Mouse (Mus musculus): ENCODE results near the gene Chic1. TPM values are rescaled to one million over a fixed set of nuclear protein-coding genes. Genes with fewer than 3 reads are reported as not detected.

Chic1 gene
- total RNA-seq (2022), result 10 to 100 TPM; 18.3 to 24.2 (median 23.2) TPM

- DNase-seq (ENCODE audit: low spot score in 2 of 2), result peak; percentile 74 to 81
Observed at GRCm38 (mm10) chrX:103356287-103356686, at the start of gene Chic1. TSS of gene Chic1 (plus strand) at chrX:103356476.

DNA sequence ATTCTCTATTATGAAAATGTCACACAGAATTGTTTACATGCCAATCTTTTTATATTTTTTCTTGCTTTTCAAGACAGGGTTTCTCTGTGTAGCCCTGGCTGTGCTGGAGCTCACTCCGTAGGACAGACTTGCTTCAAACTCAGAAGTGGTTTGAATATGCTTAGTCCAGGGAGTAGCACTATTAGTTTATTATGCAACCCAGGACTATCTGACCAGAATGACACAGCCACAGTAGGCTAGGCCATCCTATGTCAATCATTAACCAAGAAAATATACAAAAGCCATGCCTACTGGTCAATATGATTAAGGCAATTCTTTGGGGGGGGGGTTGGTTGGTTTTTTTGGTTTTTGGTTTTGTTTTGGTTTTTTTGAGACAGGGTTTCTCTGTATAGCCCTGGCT is 48.0 kb upstream of the Chic1 start:
- DNase-seq (ENCODE audit: low spot score in 2 of 2), result no peak

DNA sequence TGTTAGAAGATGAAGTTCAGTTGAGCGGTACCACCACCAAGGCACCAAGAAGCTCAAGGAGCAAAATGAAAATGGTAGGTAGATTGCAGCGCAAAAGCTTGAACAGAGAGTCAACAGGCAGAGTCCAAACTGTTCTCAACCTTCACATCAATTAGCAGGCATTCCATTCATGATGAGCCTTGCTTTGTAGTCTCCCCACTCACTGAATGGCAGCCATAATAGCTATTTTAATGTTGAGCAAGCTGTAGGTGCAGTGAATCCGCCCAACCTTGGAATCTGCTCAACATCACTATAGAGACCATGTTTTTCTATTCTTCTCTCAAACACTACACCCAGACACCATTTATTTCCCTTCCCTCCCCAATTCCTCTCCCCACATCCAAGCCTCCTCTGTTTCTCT is 44.6 kb upstream of the Chic1 start:
- no peak for DNase-seq (ENCODE audit: low spot score in 2 of 2)

DNA sequence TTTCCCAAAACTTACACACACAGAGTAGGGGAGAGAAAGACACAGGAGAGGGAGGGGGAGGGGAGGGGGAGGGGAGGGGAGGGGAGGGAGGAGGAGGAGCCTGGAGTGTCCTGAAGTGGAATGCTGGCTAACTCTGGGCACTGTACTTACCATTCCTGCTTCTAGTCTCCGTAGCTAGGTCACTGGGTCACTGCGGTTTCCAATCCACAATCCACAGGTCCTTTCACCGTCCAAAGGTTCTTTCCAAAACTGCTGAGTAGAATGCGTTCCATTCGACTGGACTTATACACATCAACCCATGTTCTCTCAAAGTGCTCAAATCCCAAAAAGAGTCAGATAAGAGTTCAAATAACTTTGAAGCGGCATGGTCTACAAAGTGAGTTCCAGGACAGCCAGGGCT is 42.1 kb upstream of the Chic1 start:
- no peak for DNase-seq (ENCODE audit: low spot score in 2 of 2)

DNA sequence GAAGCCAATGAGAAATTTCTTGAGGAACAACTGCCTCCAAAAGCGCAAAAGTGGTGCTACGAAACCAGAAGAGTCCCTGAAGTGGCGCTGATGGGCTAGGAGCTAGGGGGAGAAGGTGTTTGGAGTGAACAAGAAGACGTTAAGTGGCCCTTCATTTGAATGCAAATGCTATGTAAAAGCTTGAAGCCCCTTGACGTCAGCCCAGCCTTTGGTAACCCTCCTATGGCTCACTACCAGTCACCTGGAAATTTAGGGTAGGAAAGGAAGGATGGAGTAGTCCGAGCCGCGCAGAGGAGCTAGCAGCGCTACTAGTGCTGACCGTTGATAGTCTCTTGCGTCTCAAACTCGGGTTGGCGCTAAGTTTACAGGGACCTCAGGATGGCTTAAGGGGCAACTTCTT is 35.1 kb upstream of the Chic1 start, which contains the start of gene Cdx4:
Gene Cdx4 (plus strand): TSS at position 253 of the 400 bp plus-strand sequence.
- DNase-seq (ENCODE audit: low spot score in 2 of 2), result no peak

GRCm38 (mm10) chrX:103325900-103326299 is 30.4 kb upstream of the Chic1 start:
- no peak for DNase-seq (ENCODE audit: low spot score in 2 of 2)

DNA sequence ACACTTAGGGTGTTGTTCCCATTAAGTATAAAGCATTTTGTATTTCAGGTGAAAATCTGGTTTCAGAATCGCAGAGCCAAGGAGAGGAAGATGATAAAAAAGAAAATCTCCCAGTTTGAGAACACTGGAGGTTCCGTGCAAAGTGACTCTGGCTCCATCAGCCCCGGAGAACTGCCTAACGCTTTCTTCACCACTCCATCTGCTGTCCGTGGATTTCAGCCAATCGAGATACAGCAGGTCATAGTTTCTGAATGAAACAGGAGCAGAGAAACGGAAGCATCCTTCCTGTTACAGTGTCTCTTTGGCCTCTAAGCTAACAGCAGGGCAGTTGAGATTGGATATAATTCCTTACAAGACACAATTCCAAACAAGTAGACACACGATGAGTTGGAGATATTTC is 26.9 kb upstream of the Chic1 start:
- DNase-seq (ENCODE audit: low spot score in 2 of 2), result no peak

- DNase-seq (ENCODE audit: low spot score in 2 of 2), result no peak
Observed at GRCm38 (mm10) chrX:103331125-103331858, 25.0 kb upstream of the Chic1 start.

GRCm38 (mm10) chrX:103341369-103342113 is 14.7 kb upstream of the Chic1 start:
- DNase-seq (ENCODE audit: low spot score in 2 of 2), result no peak

- no peak for DNase-seq (ENCODE audit: low spot score in 2 of 2)
Observed at GRCm38 (mm10) chrX:103355784-103356183, 492 bp upstream of the Chic1 start.

GRCm38 (mm10) chrX:103356761-103357236 is 523 bp downstream of the Chic1 start:
- peak in 1 of 2 experiments; percentile 4 for DNase-seq (ENCODE audit: low spot score in 2 of 2)

GRCm38 (mm10) chrX:103366201-103366600 is 9.9 kb downstream of the Chic1 start:
- DNase-seq (ENCODE audit: low spot score in 2 of 2), result peak; percentile 7 to 18

DNA sequence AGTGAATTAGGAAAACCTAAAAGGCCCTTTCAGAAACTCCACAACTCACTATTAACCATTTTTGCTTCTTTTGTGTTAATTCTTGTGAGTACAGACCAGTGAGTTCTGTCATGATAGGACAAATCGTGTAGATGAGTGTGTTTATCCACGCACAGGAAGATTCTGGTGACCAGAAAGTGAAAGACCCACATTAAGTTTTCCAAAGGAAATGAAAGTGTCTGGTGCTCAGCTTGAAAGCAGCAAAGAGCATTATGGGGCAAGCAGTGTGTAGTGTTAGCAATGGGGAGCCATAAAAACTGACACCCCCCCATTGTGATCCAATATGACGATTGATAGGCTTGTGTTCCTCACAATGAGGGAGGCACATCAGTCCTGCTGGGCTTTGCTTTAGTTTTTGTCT is 12.4 kb downstream of the Chic1 start:
- DNase-seq (ENCODE audit: low spot score in 2 of 2), result no peak

GRCm38 (mm10) chrX:103371221-103371620 is 14.9 kb downstream of the Chic1 start:
- DNase-seq (ENCODE audit: low spot score in 2 of 2), result no peak

DNA sequence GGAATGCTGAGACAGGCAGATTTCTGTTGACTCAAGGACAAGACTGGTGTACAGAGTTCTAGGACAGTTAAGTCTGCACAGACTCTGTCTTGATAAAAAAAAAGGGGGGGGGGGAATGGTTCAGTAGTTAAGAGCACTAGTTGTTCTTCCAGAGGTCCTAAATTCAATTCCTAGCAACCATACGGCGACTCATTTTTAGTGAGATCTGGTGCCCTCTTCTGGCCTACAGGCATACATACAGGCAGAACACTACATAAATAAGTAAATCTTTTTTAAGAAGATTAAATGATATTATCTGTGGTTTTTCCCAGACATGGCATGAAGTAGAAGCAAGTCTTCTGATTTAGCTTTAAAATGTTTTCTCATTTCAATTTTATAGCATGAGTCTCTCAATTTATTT is 15.4 kb downstream of the Chic1 start:
- no peak for DNase-seq (ENCODE audit: low spot score in 2 of 2)

DNA sequence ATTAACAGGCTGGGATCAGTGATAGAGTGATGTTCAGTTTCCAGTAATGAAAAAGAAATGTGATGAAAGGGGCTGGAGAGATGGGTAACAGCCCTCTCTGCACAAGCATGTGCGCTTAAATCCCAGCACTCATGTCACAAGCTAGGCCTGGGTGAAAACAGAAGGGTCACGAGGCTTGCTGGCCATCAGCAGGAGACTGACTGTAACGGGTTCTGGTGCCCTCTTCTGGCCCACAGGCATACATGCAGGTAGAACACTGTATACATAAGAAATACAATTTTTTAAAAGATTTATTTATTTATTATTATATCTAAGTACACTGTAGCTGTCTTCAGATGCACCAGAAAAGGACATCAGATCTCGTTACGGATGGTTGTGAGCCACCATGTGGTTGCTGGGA is 18.0 kb downstream of the Chic1 start:
- no peak for DNase-seq (ENCODE audit: low spot score in 2 of 2)

DNA sequence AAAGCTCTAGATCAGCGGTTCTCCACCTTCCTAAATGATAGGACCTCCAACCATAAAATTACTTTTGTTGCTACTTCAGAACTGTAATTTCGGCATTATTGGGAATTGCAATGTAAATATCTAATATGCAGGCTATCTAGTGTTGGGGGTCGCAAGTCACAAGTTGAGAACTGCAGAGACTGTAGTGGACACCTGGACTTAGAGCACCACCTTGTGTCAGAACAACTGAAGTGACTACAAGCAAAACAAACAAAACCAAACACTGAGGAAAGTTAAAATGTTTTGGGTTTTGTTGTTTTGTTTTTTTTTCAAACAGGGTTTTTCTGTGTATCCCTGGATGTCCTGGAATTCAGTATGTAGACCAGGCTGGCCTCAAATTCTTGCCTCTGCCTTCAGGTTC is 28.3 kb downstream of the Chic1 start:
- DNase-seq (ENCODE audit: low spot score in 2 of 2), result no peak

DNA sequence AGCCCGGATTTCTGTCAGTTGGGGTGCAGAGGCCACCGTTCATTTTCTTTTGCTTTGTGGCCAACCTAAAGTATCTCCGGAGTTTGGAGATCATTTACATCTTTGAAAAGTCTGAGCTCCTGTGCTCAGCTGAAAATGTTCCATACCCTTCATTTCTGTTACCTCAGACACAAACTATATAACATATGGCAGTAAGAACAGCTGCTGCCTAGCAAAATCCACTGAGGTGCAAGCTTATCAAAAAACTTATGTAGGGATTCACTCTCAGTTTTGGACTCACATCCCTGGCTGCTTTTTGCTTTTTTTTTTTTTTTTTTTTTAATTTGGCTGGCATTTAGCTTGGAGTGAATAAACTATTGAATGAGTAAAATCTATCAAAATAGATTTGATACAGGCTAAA is 31.9 kb downstream of the Chic1 start:
- DNase-seq (ENCODE audit: low spot score in 2 of 2), result no peak

GRCm38 (mm10) chrX:103393841-103394240 is 37.6 kb downstream of the Chic1 start:
- DNase-seq (ENCODE audit: low spot score in 2 of 2), result no peak

DNA sequence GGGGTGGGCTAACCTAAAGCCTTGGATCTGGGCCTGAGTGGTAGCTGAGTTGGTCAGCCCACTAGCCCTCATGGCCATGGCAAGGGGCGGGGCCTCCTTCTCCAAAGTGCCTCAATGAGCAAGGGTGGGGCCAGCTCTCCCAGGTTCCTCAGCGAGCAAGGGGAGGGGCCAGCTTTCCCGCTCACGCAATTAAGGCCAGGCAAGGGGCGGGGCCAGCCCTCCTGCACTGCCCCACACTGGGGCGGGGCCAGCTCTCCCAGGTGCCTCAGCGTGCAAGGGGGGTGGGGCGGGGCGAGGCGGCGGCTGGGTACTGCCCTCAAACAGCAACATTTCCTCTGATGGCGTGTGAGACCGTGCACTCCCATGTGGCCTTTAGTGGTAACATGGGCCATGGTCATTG is 48.7 kb downstream of the Chic1 start:
- no peak for DNase-seq (ENCODE audit: low spot score in 2 of 2)

DNA sequence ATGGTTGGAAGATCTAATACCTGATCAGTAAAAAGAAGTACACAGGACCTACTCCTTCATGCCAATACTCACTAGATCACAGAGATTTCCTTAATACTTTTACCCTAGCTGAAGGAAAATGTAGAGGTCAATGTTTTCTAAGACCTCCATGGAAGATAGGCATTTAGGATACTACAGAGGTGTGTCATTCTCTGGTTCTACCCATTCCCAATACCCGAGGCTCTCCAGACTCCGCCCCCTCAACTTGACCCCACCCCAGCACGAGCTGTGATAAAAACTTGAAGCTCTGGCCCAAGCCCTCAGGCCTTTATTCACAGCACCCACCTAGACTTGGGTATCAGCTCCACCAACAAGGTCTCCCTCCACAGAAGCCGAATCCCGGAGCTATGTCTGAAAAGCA is 57.9 kb downstream of the Chic1 start, which contains the start of gene Tsx:
Gene Tsx (plus strand): TSS at position 301 of the 400 bp plus-strand sequence.
- no peak for DNase-seq (ENCODE audit: low spot score in 2 of 2)

- no peak for DNase-seq (ENCODE audit: low spot score in 2 of 2)
Observed at GRCm38 (mm10) chrX:103421710-103422109, 65.4 kb downstream of the Chic1 start, which contains the start of gene Gm26992. TSS of gene Gm26992 (plus strand) at chrX:103422010.

Data from layer of hippocampus, adult 8-10 months (tissue).